Comparison of ENCODE assay signal across 12 mouse cellular contexts in the genomic region with DNA sequence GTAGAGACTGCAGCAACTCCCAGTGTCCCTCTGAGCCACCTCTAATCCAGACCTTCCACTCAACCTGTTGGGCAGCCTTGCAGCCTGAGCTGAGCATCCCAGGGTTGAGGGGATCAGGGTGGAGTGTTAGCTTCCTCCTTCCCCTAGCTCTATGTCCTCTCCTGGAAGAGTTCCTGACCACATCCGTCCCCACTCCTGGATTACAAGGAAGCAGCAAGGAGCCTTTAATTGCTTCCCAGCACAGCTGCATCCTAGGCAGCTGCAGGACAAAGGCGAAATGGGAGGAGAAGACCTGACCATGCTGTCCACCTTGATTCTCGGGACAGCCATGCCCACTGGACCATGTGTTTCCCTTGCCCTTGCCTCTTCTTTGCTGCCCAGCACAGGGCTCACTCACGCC. TPM values are rescaled to one million over a fixed set of nuclear protein-coding genes. Genes with fewer than 3 reads are reported as not detected.
DNase-seq lines count a peak whose midpoint lies in the region; ATAC-seq and TF ChIP-seq lines count a peak whose summit lies in the region.
"Had no signal": no experiment of that assay in that cellular context is flagged by ENCODE, and none has a peak within 500 bp of the region (broad histone marks: within the 10 kb centered on the region; RNA-seq: fewer than 3 reads in every experiment).

No protein-coding gene starts in this region.

- no peak for DNase-seq in heart, postnatal 25 days (ENCODE audit: low spot score)
- no peak for DNase-seq in heart, postnatal 0 days (ENCODE audit: low spot score)
- DNase-seq in left cerebral cortex, adult 9 months (ENCODE audit: low spot score in 2 of 2), result no peak
- no peak for DNase-seq in left cerebral cortex, postnatal 10 days (ENCODE audit: extremely low spot score in 1 of 2, low spot score in 2 of 2)
- DNase-seq: spleen, adult 18-20 months had no signal

- H3K36me3 ChIP-seq in heart, embryonic 12.5 days, result no peaks in the 10 kb centered on the region
- H3K36me3 ChIP-seq in heart, postnatal 0 days (replicated peaks; ENCODE audit: control insufficient read depth, insufficient read depth, low read length), result no peaks in the 10 kb centered on the region
- no peaks in the 10 kb centered on the region for H3K36me3 ChIP-seq in midbrain, embryonic 12.5 days
- H3K36me3 ChIP-seq: liver, embryonic 15.5 days had no signal

- peaks cover 51% of the 10 kb centered on the region for H3K27me3 ChIP-seq in heart, embryonic 12.5 days (replicated peaks)
- 0 out of 2 replicates have a peak, but pooled peaks cover 6% of the 10 kb centered on the region for H3K27me3 ChIP-seq in heart, postnatal 0 days (ENCODE audit: control insufficient read depth, insufficient read depth, low read length)
- H3K27me3 ChIP-seq in midbrain, embryonic 12.5 days, result 0 out of 2 replicates have a peak, but pooled peaks cover 12% of the 10 kb centered on the region

- no peaks in the 10 kb centered on the region for H3K9me3 ChIP-seq in heart, embryonic 12.5 days (replicated peaks)
- no peaks in the 10 kb centered on the region for H3K9me3 ChIP-seq in heart, postnatal 0 days (replicated peaks; ENCODE audit: control insufficient read depth, low read length)
- H3K9me3 ChIP-seq in midbrain, embryonic 12.5 days, result no peaks in the 10 kb centered on the region
- H3K9me3 ChIP-seq: liver, embryonic 15.5 days had no signal

- no peak overlapping the region for H3K4me3 ChIP-seq in heart, embryonic 12.5 days
- H3K4me3 ChIP-seq in brown adipose tissue, adult 24 weeks (ENCODE audit: insufficient read depth, low read depth, low read length), result peak overlapping the region; percentile 42
- no peak overlapping the region for H3K4me3 ChIP-seq in heart, postnatal 0 days (ENCODE audit: low read depth, low read length)
- peak overlapping the region; percentile 25 for H3K4me3 ChIP-seq in midbrain, embryonic 12.5 days
- H3K4me3 ChIP-seq: liver, embryonic 15.5 days had no signal

- no peak overlapping the region; the same call in 1 of the 2 replicates for H3K4me2 ChIP-seq in heart, embryonic 12.5 days
- peak overlapping the region; percentile 32 for H3K4me2 ChIP-seq in heart, postnatal 0 days (ENCODE audit: low read depth, low read length)
- peak overlapping the region; percentile 42 for H3K4me2 ChIP-seq in midbrain, embryonic 12.5 days (replicated peaks)
- H3K4me2 ChIP-seq: liver, embryonic 15.5 days had no signal

- peak overlapping the region; percentile 42 for H3K27ac ChIP-seq in heart, embryonic 12.5 days (ENCODE audit: poor library complexity, severe bottlenecking)
- H3K27ac ChIP-seq in brown adipose tissue, adult 24 weeks (replicated peaks; ENCODE audit: low read depth, low read length), result peak overlapping the region; percentile 91
- peak overlapping the region; percentile 77 for H3K27ac ChIP-seq in heart, postnatal 0 days (ENCODE audit: low read depth)
- peak overlapping the region; percentile 85 for H3K27ac ChIP-seq in midbrain, embryonic 12.5 days (replicated peaks)
- H3K27ac ChIP-seq: liver, embryonic 15.5 days had no signal

- H3K9ac ChIP-seq in heart, embryonic 12.5 days, result no peak overlapping the region
- H3K9ac ChIP-seq in heart, postnatal 0 days (replicated peaks; ENCODE audit: low read depth, low read length), result peak overlapping the region; percentile 14; the same call in 1 of the 2 replicates
- peak overlapping the region; percentile 2 for H3K9ac ChIP-seq in midbrain, embryonic 12.5 days (replicated peaks)
- H3K9ac ChIP-seq: liver, embryonic 15.5 days had no signal

- H3K4me1 ChIP-seq in heart, embryonic 12.5 days (replicated peaks), result peaks cover 38% of the 10 kb centered on the region
- H3K4me1 ChIP-seq in brown adipose tissue, adult 24 weeks (ENCODE audit: control insufficient read depth, insufficient read depth, insufficient read length, low read length), result peaks cover 26% of the 10 kb centered on the region
- peaks cover 30% of the 10 kb centered on the region for H3K4me1 ChIP-seq in heart, postnatal 0 days (ENCODE audit: control insufficient read depth, insufficient read depth)
- H3K4me1 ChIP-seq in midbrain, embryonic 12.5 days, result peaks cover 63% of the 10 kb centered on the region

- no peak for TF ChIP-seq CTCF in heart, postnatal 0 days (IDR thresholded peaks at IDR 0.05; ENCODE audit: low read depth)

- intact Hi-C loops in heart, postnatal 25 days (cut with DNase I), result loop anchor here (2.0 kb wide), 1 partner anchor 14 kb away; no protein-coding TSS in a partner anchor
- intact Hi-C loops in left cerebral cortex, postnatal 10 days (cut with DNase I), result no loop called here

- peak; percentile 49; the same call in 1 of the 2 replicates for TF ChIP-seq EP300 in heart, postnatal 0 days (IDR thresholded peaks at IDR 0.05; ENCODE audit: low read depth)

- no peak for ATAC-seq in heart, embryonic 12.5 days (ENCODE audit: insufficient number of reproducible peaks, low FRiP score)
- ATAC-seq in heart, postnatal 0 days (ENCODE audit: insufficient read depth, low read depth), result no peak
- no peak for ATAC-seq in midbrain, embryonic 12.5 days (ENCODE audit: low FRiP score, low read depth)
- ATAC-seq in erythroblast, adult 5-6 weeks (replicated peaks; ENCODE audit: low FRiP score, poor library complexity, severe bottlenecking), result no peak

- 45% methylated on average over 4 of the region's 4 CpGs for WGBS in heart, embryonic 12.5 days
- 59% methylated on average over 4 of the region's 4 CpGs for WGBS in heart, postnatal 0 days
- WGBS in midbrain, embryonic 12.5 days, result 44% methylated on average over 4 of the region's 4 CpGs

RNA-seq across cellular contexts. Expression of gene Nrarp, which starts 3.5 kb away (rescaled TPM):
- polyA plus RNA-seq in heart, embryonic 12.5 days (2016; fragmentation: Nextera tagmentation; extraction: Ambion mirVana), result 10.8 and 12.8 TPM in 2 replicates
- total RNA-seq in heart, postnatal 25 days (2021), result 10 to 100 TPM in 1 of 2 experiments, 1 to 10 TPM in 1; 7.2 to 11.5 TPM
- 6.4 and 7.1 TPM in 2 replicates for polyA plus RNA-seq in brown adipose tissue, adult 24 weeks (2012; ENCODE audit: insufficient read depth, insufficient read length, missing spikeins)
- 34.1 and 38.1 TPM in 2 replicates for total RNA-seq in heart, postnatal 0 days (2014; rRNA removed; ENCODE audit: low replicate concordance)
- polyA plus RNA-seq in heart, postnatal 0 days (2015; fragmentation: Nextera tagmentation; extraction: Ambion mirVana), result 8.8 and 9.6 TPM in 2 replicates
- 91.2 and 92.1 TPM in 2 replicates for polyA plus RNA-seq in midbrain, embryonic 12.5 days (2016; fragmentation: Nextera tagmentation; extraction: Ambion mirVana)
- 10 to 100 TPM; 34.5 to 41.9 TPM for total RNA-seq in left cerebral cortex, postnatal 10 days (2021)
- total RNA-seq in erythroblast, adult 5-6 weeks (2015; ENCODE audit: low replicate concordance), result not detected in 2 replicates
- total RNA-seq in erythroblast, adult 5-6 weeks (2017; ENCODE audit: low replicate concordance), result 0.51 TPM in 1 of 2 replicates, not detected in the other

RNA-seq across cellular contexts. Expression of gene Tor4a, which starts 19.6 kb away (rescaled TPM):
- 6.6 and 7.0 TPM in 2 replicates for polyA plus RNA-seq in heart, embryonic 12.5 days (2016; fragmentation: Nextera tagmentation; extraction: Ambion mirVana)
- 1 to 10 TPM; 4.1 to 4.2 TPM for total RNA-seq in heart, postnatal 25 days (2021)
- 1.8 and 6.0 TPM in 2 replicates for polyA plus RNA-seq in brown adipose tissue, adult 24 weeks (2012; ENCODE audit: insufficient read depth, insufficient read length, missing spikeins)
- total RNA-seq in heart, postnatal 0 days (2014; rRNA removed; ENCODE audit: low replicate concordance), result 4.9 and 8.6 TPM in 2 replicates
- 4.4 and 5.2 TPM in 2 replicates for polyA plus RNA-seq in heart, postnatal 0 days (2015; fragmentation: Nextera tagmentation; extraction: Ambion mirVana)
- 1.4 and 1.6 TPM in 2 replicates for polyA plus RNA-seq in midbrain, embryonic 12.5 days (2016; fragmentation: Nextera tagmentation; extraction: Ambion mirVana)
- 1 to 10 TPM; 1.8 to 1.9 TPM for total RNA-seq in left cerebral cortex, postnatal 10 days (2021)
- total RNA-seq in erythroblast, adult 5-6 weeks (2015; ENCODE audit: low replicate concordance), result 3.1 and 5.0 TPM in 2 replicates
- 6.7 and 7.4 TPM in 2 replicates for total RNA-seq in erythroblast, adult 5-6 weeks (2017; ENCODE audit: low replicate concordance)

RNA-seq across cellular contexts. Expression of gene Nelfb, which starts 34.2 kb away (rescaled TPM):
- 73.3 and 74.4 TPM in 2 replicates for polyA plus RNA-seq in heart, embryonic 12.5 days (2016; fragmentation: Nextera tagmentation; extraction: Ambion mirVana)
- total RNA-seq in heart, postnatal 25 days (2021), result 10 to 100 TPM; 36.1 to 40.6 TPM
- polyA plus RNA-seq in brown adipose tissue, adult 24 weeks (2012; ENCODE audit: insufficient read depth, insufficient read length, missing spikeins), result 15.4 and 19.0 TPM in 2 replicates
- total RNA-seq in heart, postnatal 0 days (2014; rRNA removed; ENCODE audit: low replicate concordance), result 49.0 and 63.7 TPM in 2 replicates
- polyA plus RNA-seq in heart, postnatal 0 days (2015; fragmentation: Nextera tagmentation; extraction: Ambion mirVana), result 38.4 and 41.9 TPM in 2 replicates
- 118 and 123 TPM in 2 replicates for polyA plus RNA-seq in midbrain, embryonic 12.5 days (2016; fragmentation: Nextera tagmentation; extraction: Ambion mirVana)
- 10 to 100 TPM; 51.1 to 56.9 TPM for total RNA-seq in left cerebral cortex, postnatal 10 days (2021)
- 0.77 and 6.1 TPM in 2 replicates for total RNA-seq in erythroblast, adult 5-6 weeks (2015; ENCODE audit: low replicate concordance)
- 19.5 and 25.7 TPM in 2 replicates for total RNA-seq in erythroblast, adult 5-6 weeks (2017; ENCODE audit: low replicate concordance)

RNA-seq across cellular contexts. Expression of gene Stpg3, which starts 37.4 kb away (rescaled TPM):
- not detected in 2 replicates for polyA plus RNA-seq in heart, embryonic 12.5 days (2016; fragmentation: Nextera tagmentation; extraction: Ambion mirVana)
- total RNA-seq in heart, postnatal 25 days (2021), result not detected
- polyA plus RNA-seq in brown adipose tissue, adult 24 weeks (2012; ENCODE audit: insufficient read depth, insufficient read length, missing spikeins), result not detected in 2 replicates
- not detected in 2 replicates for total RNA-seq in heart, postnatal 0 days (2014; rRNA removed; ENCODE audit: low replicate concordance)
- polyA plus RNA-seq in heart, postnatal 0 days (2015; fragmentation: Nextera tagmentation; extraction: Ambion mirVana), result not detected in 2 replicates
- not detected in 2 replicates for polyA plus RNA-seq in midbrain, embryonic 12.5 days (2016; fragmentation: Nextera tagmentation; extraction: Ambion mirVana)
- total RNA-seq in left cerebral cortex, postnatal 10 days (2021), result not detected
- total RNA-seq in erythroblast, adult 5-6 weeks (2015; ENCODE audit: low replicate concordance), result not detected in 2 replicates
- total RNA-seq in erythroblast, adult 5-6 weeks (2017; ENCODE audit: low replicate concordance), result 0.34 TPM in 1 of 2 replicates, not detected in the other
- total RNA-seq: common myeloid progenitor, adult 5-6 weeks had no signal
- polyA plus RNA-seq: C2C12; liver, embryonic 15.5 days had no signal

RNA-seq across cellular contexts. Expression of gene Fam166a, which starts 41.5 kb away (rescaled TPM):
- not detected in 2 replicates for polyA plus RNA-seq in heart, embryonic 12.5 days (2016; fragmentation: Nextera tagmentation; extraction: Ambion mirVana)
- not detected for total RNA-seq in heart, postnatal 25 days (2021)
- polyA plus RNA-seq in brown adipose tissue, adult 24 weeks (2012; ENCODE audit: insufficient read depth, insufficient read length, missing spikeins), result not detected in 2 replicates
- total RNA-seq in heart, postnatal 0 days (2014; rRNA removed; ENCODE audit: low replicate concordance), result not detected in 2 replicates
- 0.33 TPM in 1 of 2 replicates, not detected in the other for polyA plus RNA-seq in heart, postnatal 0 days (2015; fragmentation: Nextera tagmentation; extraction: Ambion mirVana)
- 0.21 and 1.6 TPM in 2 replicates for polyA plus RNA-seq in midbrain, embryonic 12.5 days (2016; fragmentation: Nextera tagmentation; extraction: Ambion mirVana)
- total RNA-seq in left cerebral cortex, postnatal 10 days (2021), result not detected
- total RNA-seq in erythroblast, adult 5-6 weeks (2015; ENCODE audit: low replicate concordance), result not detected in 2 replicates
- not detected in 2 replicates for total RNA-seq in erythroblast, adult 5-6 weeks (2017; ENCODE audit: low replicate concordance)
- total RNA-seq: common myeloid progenitor, adult 5-6 weeks had no signal
- polyA plus RNA-seq: C2C12 had no signal

Comparison
In these comparisons a context has a peak if more than half of its experiments do, and no peak if none do; other contexts are left out.
1. H3K4me3 ChIP-seq: peak in brown adipose tissue, adult 24 weeks (single experiment) and midbrain, embryonic 12.5 days (single experiment); none in heart, embryonic 12.5 days (single experiment) and heart, postnatal 0 days (single experiment).
2. RNA of gene Nrarp, which starts 3.5 kb away (total RNA-seq): 34.5 to 41.9 TPM in left cerebral cortex, postnatal 10 days, 34.1 to 38.1 TPM in heart, postnatal 0 days and 7.2 to 11.5 TPM in heart, postnatal 25 days; 0.51 TPM in erythroblast, adult 5-6 weeks; every median in the first group is over 4 times any median in the second.
3. Peak in every context shown above with its lines, with median percentiles within 50 percentile points of each other: H3K27ac ChIP-seq.